Comparison of ENCODE assay signal across 8 mouse cellular contexts in genomic region chr7:65527071-65528007, GRCm38 (mm10). TPM values are rescaled to one million over a fixed set of nuclear protein-coding genes. Genes with fewer than 3 reads are reported as not detected.
A peak's percentile ranks its signal among the peaks of the same experiment; 100 is the strongest.
DNase-seq lines count a peak whose midpoint lies in the region; ATAC-seq and TF ChIP-seq lines count a peak whose summit lies in the region.

Tjp1 (minus strand) TSS chr7:65527781.

- DNase-seq in R1 (ENCODE audit: low read depth, low spot score) = peak; percentile 70
- peak; percentile 70 for DNase-seq in brain, embryonic 14.5 days (ENCODE audit: low read depth)
- DNase-seq in left cerebral cortex, adult 11 months (ENCODE audit: low spot score) = peak; percentile 29
- peak; percentile 95 for DNase-seq in midbrain, embryonic 11.5 days (ENCODE audit: low spot score, missing footprints)
- DNase-seq in testis, postnatal 10 days (ENCODE audit: low spot score) = peak; percentile 62

- H3K9ac ChIP-seq in forebrain, embryonic 12.5 days = peak within 1 kb of the TSS; percentile 71
- peak within 1 kb of the TSS; percentile 59 for H3K9ac ChIP-seq in heart, embryonic 16.5 days (ENCODE audit: low read length)
- peak within 1 kb of the TSS; percentile 61 for H3K9ac ChIP-seq in midbrain, embryonic 11.5 days (ENCODE audit: low read length)

- peak within 1 kb of the TSS; percentile 90 for H3K4me2 ChIP-seq in forebrain, embryonic 12.5 days
- peak within 1 kb of the TSS; percentile 97 for H3K4me2 ChIP-seq in heart, embryonic 16.5 days (ENCODE audit: low read depth, low read length)
- peak within 1 kb of the TSS; percentile 94 for H3K4me2 ChIP-seq in midbrain, embryonic 11.5 days

- H3K27me3 ChIP-seq in forebrain, embryonic 12.5 days = peaks cover 64% of the 10 kb centered on the region
- H3K27me3 ChIP-seq in heart, embryonic 16.5 days (ENCODE audit: control insufficient read depth, insufficient read depth, low read length) = peaks cover 34% of the 10 kb centered on the region
- peaks cover 49% of the 10 kb centered on the region for H3K27me3 ChIP-seq in midbrain, embryonic 11.5 days (ENCODE audit: control insufficient read depth, insufficient read depth, low read length)

- TF ChIP-seq POLR2A in brain, embryonic 14.5 days (IDR thresholded peaks at IDR 0.05; ENCODE audit: borderline replicate concordance, extremely low read depth, insufficient read depth, insufficient read length, poor library complexity, severe bottlenecking) = 0 out of 2 replicates have a peak, but pooled peaks have one; percentile 26

- H3K36me3 ChIP-seq in forebrain, embryonic 12.5 days (replicated peaks) = no peaks in the 10 kb centered on the region
- H3K36me3 ChIP-seq in heart, embryonic 16.5 days (ENCODE audit: control insufficient read depth, insufficient read depth) = no peaks in the 10 kb centered on the region
- no peaks in the 10 kb centered on the region for H3K36me3 ChIP-seq in midbrain, embryonic 11.5 days (ENCODE audit: control insufficient read depth, insufficient read depth, low read length)

- H3K4me3 ChIP-seq in forebrain, embryonic 12.5 days (replicated peaks) = peak within 1 kb of the TSS; percentile 67
- peak within 1 kb of the TSS; percentile 67 for H3K4me3 ChIP-seq in heart, embryonic 16.5 days (ENCODE audit: low read length)
- peak within 1 kb of the TSS; percentile 62 for H3K4me3 ChIP-seq in midbrain, embryonic 11.5 days (ENCODE audit: low read depth, low read length)

- H3K9me3 ChIP-seq in forebrain, embryonic 12.5 days = no peaks in the 10 kb centered on the region
- no peaks in the 10 kb centered on the region for H3K9me3 ChIP-seq in heart, embryonic 16.5 days (replicated peaks; ENCODE audit: control insufficient read depth, low read length)
- no peaks in the 10 kb centered on the region for H3K9me3 ChIP-seq in midbrain, embryonic 11.5 days (ENCODE audit: control insufficient read depth, low read length)

- under 1% methylated on average over 92 of the region's 115 CpGs for WGBS in forebrain, embryonic 12.5 days
- under 1% methylated on average over 98 of the region's 115 CpGs for WGBS in heart, embryonic 16.5 days
- under 1% methylated on average over 84 of the region's 115 CpGs for WGBS in midbrain, embryonic 11.5 days

- H3K4me1 ChIP-seq in forebrain, embryonic 12.5 days = peaks cover under 1% of the 10 kb centered on the region; the same call in 1 of the 2 replicates
- no peaks in the 10 kb centered on the region for H3K4me1 ChIP-seq in heart, embryonic 16.5 days (ENCODE audit: control insufficient read depth, insufficient read depth, low read length)
- H3K4me1 ChIP-seq in midbrain, embryonic 11.5 days (ENCODE audit: control insufficient read depth, insufficient read depth, low read length) = no peaks in the 10 kb centered on the region; the same call in 1 of the 2 replicates

- H3K27ac ChIP-seq in forebrain, embryonic 12.5 days = peak within 1 kb of the TSS; percentile 53
- H3K27ac ChIP-seq in heart, embryonic 16.5 days (ENCODE audit: low read length) = no peak within 1 kb of the TSS
- H3K27ac ChIP-seq in midbrain, embryonic 11.5 days (ENCODE audit: low read depth, low read length) = no peak within 1 kb of the TSS; the same call in 1 of the 2 replicates

- no peak for TF ChIP-seq CTCF in brain, embryonic 14.5 days (IDR thresholded peaks at IDR 0.05; ENCODE audit: borderline replicate concordance, extremely low read depth, insufficient read depth, insufficient read length)

- peak; percentile 82 for ATAC-seq in forebrain, embryonic 12.5 days (ENCODE audit: low FRiP score)
- ATAC-seq in heart, embryonic 16.5 days (replicated peaks; ENCODE audit: extremely low read depth, insufficient read depth, low FRiP score) = 0 out of 2 replicates have a peak, but pooled peaks have one; percentile 14
- ATAC-seq in midbrain, embryonic 11.5 days (ENCODE audit: low FRiP score) = peak; percentile 78
- ATAC-seq in monocyte, adult 5-6 weeks (replicated peaks; ENCODE audit: insufficient number of reproducible peaks, low FRiP score, low TSS enrichment, poor library complexity, severe bottlenecking) = no peak

RNA-seq across cellular contexts. Expression of gene Tjp1, which starts in this region (rescaled TPM):
- 29.6 and 44.8 TPM in 2 replicates for polyA plus RNA-seq in brain, embryonic 14.5 days (2012; rRNA removed)
- 29.4 and 30.7 TPM in 2 replicates for polyA plus RNA-seq in forebrain, embryonic 12.5 days (2016; fragmentation: Nextera tagmentation; extraction: Ambion mirVana)
- 19.7 and 22.4 TPM in 2 replicates for polyA plus RNA-seq in heart, embryonic 16.5 days (2015; fragmentation: Nextera tagmentation; extraction: Ambion mirVana)
- polyA plus RNA-seq in midbrain, embryonic 11.5 days (2014; fragmentation: Nextera tagmentation; extraction: Ambion mirVana) = 21.7 and 26.8 TPM in 2 replicates
- 1.8 to 7.8 TPM (median 2.3 TPM) in 3 replicates for total RNA-seq in monocyte, adult 5-6 weeks (2017)

Comparison
In these comparisons a context has a peak if more than half of its experiments do, and no peak if none do; other contexts are left out.
1. DNase-seq: peak in every context shown above with its lines; median percentile 95 in midbrain, embryonic 11.5 days; 70 in R1; 70 in brain, embryonic 14.5 days; 62 in testis, postnatal 10 days; 29 in left cerebral cortex, adult 11 months.